Mouse (Mus musculus) testis, adult 2 months (tissue): Measurements from ENCODE around the gene Spata21. TPM values are rescaled to one million over a fixed set of nuclear protein-coding genes. Genes with fewer than 3 reads are reported as not detected.
A peak's percentile ranks its signal among the peaks of the same experiment; 100 is the strongest.

Source experiments
- H3K27ac ChIP-seq: fragments of 200-500 bp; 2 replicates; pipeline ENCODE4 v1.5.1; 2012; ENCODE audit warnings: low read depth, low read length; ENCODE audit not compliant: control insufficient read depth, insufficient read depth
- H3K27me3 ChIP-seq: fragments of 200-500 bp; 2 replicates; pipeline ENCODE4 v1.6.1; 2012; ENCODE audit warnings: mild to moderate bottlenecking, low read length, moderate library complexity; ENCODE audit not compliant: control insufficient read depth, insufficient read depth
- H3K36me3 ChIP-seq: fragments of 200-500 bp; 2 replicates; pipeline ENCODE4 v1.6.1; 2012; ENCODE audit warnings: mild to moderate bottlenecking, low read length; ENCODE audit not compliant: control insufficient read depth, insufficient read depth
- H3K4me1 ChIP-seq: fragments of 200-500 bp; 2 replicates; pipeline ENCODE4 v1.6.1; 2012; ENCODE audit warnings: low read length; ENCODE audit not compliant: control insufficient read depth, insufficient read depth
- H3K4me3 ChIP-seq: fragments of 200-500 bp; 2 replicates; pipeline ENCODE4 v1.5.1; 2012; ENCODE audit warnings: low read depth, mild to moderate bottlenecking, low read length, moderate library complexity, mixed read lengths; ENCODE audit not compliant: control insufficient read depth
- CTCF ChIP-seq: fragments of 200-500 bp; IDR thresholded peaks from 2 replicates; pipeline ENCODE4 v1.5.1; 2012; ENCODE audit warnings: low read depth, mild to moderate bottlenecking, inconsistent platforms, low read length, moderate library complexity; ENCODE audit not compliant: control insufficient read depth, insufficient read depth, insufficient replicate concordance
- POLR2A ChIP-seq: fragments of 200-500 bp; IDR thresholded peaks from 2 replicates; pipeline ENCODE4 v1.6.1; 2012; ENCODE audit warnings: low read depth, mild to moderate bottlenecking, inconsistent platforms, low read length, moderate library complexity; ENCODE audit not compliant: control insufficient read depth
- polyA plus RNA-seq: library from polyadenylated mRNA; depleted of rRNA; stranded (reverse); fragments of >200 nt; gene quantifications from 2 replicates; pipeline ENCODE4 v1.2.3, GENCODE M21; 2012

Gene Spata21
- polyA plus RNA-seq, 1 experiment: 518 TPM

- Histone ChIP-seq H3K27me3 (no peaks in the 10 kb centered on the region), H3K4me3 (peak within 1 kb of the TSS; percentile 87), H3K27ac (peak within 1 kb of the TSS; percentile 86), H3K36me3 (no peaks in the 10 kb centered on the region; the same call in 1 of the 2 replicates), H3K4me1 (peaks cover 5% of the 10 kb centered on the region)
- TF ChIP-seq POLR2A: peak; percentile 74
- peak; percentile 50; the same call in 1 of the 2 replicates for TF ChIP-seq CTCF
Observed at GRCm38 (mm10) chr4:141147112-141148008, 59.2 kb downstream of the Spata21 start, which contains the start of gene Fbxo42. TSS of gene Fbxo42 (plus strand) at chr4:141147913.

DNA sequence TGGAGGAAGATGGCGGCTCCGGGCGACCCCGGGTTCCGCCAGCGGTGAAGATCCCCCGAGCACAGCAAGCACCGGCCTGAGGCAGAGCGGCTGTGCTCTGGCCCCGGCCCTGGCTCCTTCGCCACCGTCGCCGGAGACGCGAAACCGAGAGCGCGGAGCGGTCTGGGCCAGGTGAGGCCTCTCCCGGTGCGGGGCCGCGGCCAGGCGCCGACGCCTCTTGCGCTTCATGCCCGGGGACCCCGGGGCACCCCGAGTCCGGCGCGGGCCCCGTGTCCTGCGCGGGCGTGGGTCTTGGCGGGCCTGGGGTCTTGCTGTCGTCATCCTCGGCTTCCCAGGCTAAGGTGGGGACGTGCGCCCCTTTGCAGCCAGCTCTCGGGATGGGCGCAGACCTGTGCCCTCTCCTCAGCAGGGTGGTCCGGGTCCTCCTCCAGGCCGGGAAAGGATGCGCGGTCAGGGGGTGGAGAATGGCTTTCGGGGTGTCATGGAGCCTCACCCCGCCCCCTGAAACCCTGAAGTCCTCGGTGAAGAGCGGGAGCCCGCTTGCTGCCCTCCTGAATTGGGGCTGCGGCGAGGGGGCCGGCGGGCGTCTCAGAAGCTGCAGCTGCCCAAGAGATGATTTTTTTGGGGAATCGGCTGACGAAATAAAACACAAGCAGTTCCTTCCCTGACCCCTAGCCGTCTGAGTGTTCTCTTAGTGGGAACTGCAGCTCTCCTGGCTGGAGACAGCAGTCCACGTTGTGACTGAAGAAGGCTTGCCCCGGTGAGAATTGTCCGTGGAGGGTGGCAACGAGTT lies 60.1 kb downstream of the Spata21 start:
- Histone ChIP-seq H3K4me3 (peak overlapping the region; percentile 87), H3K27me3 (no peaks in the 10 kb centered on the region), H3K27ac (peak overlapping the region; percentile 69), H3K36me3 (no peaks in the 10 kb centered on the region; the same call in 1 of the 2 replicates), H3K4me1 (peaks cover 5% of the 10 kb centered on the region)
- TF ChIP-seq POLR2A (no peak), CTCF (no peak)

GRCm38 (mm10) chr4:141149116-141149515 lies 61.0 kb downstream of the Spata21 start:
- TF ChIP-seq POLR2A (no peak), CTCF (no peak)
- H3K36me3 ChIP-seq: no peaks in the 10 kb centered on the region; the same call in 1 of the 2 replicates
- no peak overlapping the region for H3K27ac ChIP-seq
- no peaks in the 10 kb centered on the region for H3K27me3 ChIP-seq
- peaks cover 5% of the 10 kb centered on the region for H3K4me1 ChIP-seq
- peak overlapping the region; percentile 38; the same call in 1 of the 2 replicates for H3K4me3 ChIP-seq

GRCm38 (mm10) chr4:141157485-141157884 lies 69.4 kb downstream of the Spata21 start:
- Histone ChIP-seq H3K36me3 (no peaks in the 10 kb centered on the region), H3K4me1 (peaks cover 2% of the 10 kb centered on the region; the same call in 1 of the 2 replicates), H3K27ac (no peak overlapping the region), H3K27me3 (no peaks in the 10 kb centered on the region), H3K4me3 (no peak overlapping the region)
- TF ChIP-seq POLR2A (no peak), CTCF (no peak)

GRCm38 (mm10) chr4:141158609-141159008 lies 70.5 kb downstream of the Spata21 start:
- no peaks in the 10 kb centered on the region for H3K36me3 ChIP-seq
- 0 out of 2 replicates have a peak, but pooled peaks cover 2% of the 10 kb centered on the region for H3K4me1 ChIP-seq
- H3K4me3 ChIP-seq: no peak overlapping the region
- H3K27me3 ChIP-seq: no peaks in the 10 kb centered on the region
- H3K27ac ChIP-seq: no peak overlapping the region
- no peak for TF ChIP-seq CTCF
- TF ChIP-seq POLR2A: no peak

GRCm38 (mm10) chr4:141159093-141159492 lies 71.0 kb downstream of the Spata21 start:
- TF ChIP-seq POLR2A (no peak), CTCF (no peak)
- Histone ChIP-seq H3K27ac (no peak overlapping the region), H3K36me3 (no peaks in the 10 kb centered on the region), H3K27me3 (no peaks in the 10 kb centered on the region), H3K4me3 (no peak overlapping the region), H3K4me1 (0 out of 2 replicates have a peak, but pooled peaks cover 2% of the 10 kb centered on the region)

DNA sequence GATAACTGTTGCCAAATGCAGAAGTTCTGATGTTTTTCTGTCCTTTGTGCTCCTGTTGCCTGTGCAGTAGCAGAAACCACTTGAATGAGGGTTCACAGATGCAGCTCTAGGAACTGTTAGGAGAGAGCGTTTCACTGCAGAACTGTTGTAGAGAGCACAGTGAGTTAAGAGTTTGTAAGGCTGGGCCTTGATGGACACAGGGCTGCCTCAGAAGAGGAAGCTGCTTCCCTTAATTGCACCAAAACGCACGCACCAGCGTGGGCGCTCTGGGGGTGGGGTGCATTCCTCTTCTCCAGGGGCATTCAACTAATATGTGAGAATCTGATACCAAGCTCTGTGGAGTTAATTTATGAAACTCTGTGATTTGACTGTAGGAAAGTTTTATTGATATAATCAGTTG lies 71.5 kb downstream of the Spata21 start:
- Histone ChIP-seq H3K27me3 (no peaks in the 10 kb centered on the region), H3K27ac (no peak overlapping the region)

More for the DNA sequence above, 71.5 kb downstream of the Spata21 start:
- Histone ChIP-seq H3K4me3 (no peak overlapping the region), H3K36me3 (no peaks in the 10 kb centered on the region), H3K4me1 (0 out of 2 replicates have a peak, but pooled peaks cover 2% of the 10 kb centered on the region)
- no peak for TF ChIP-seq CTCF
- TF ChIP-seq POLR2A: no peak
